Mouse (Mus musculus): ENCODE measurements around the gene Spp2. TPM values are rescaled to one million over a fixed set of nuclear protein-coding genes. Genes with fewer than 3 reads are reported as not detected.

Spp2 gene
- polyA plus RNA-seq, 1 experiment from 2014 or later, result 0.38 TPM

- Histone ChIP-seq H3K27ac (ENCODE audit: low read depth, low read length) (no peak overlapping the region), H3K4me3 (ENCODE audit: low read depth, low read length) (no peak overlapping the region), H3K4me2 (ENCODE audit: low read length) (no peak overlapping the region), H3K9ac (ENCODE audit: low read length) (no peak overlapping the region), H3K27me3 (replicated peaks; ENCODE audit: control insufficient read depth, insufficient read depth, low read length) (no peaks in the 10 kb centered on the region), H3K9me3 (replicated peaks; ENCODE audit: control insufficient read depth, low read length) (no peaks in the 10 kb centered on the region), H3K36me3 (ENCODE audit: control insufficient read depth, insufficient read depth, low read length) (no peaks in the 10 kb centered on the region), H3K4me1 (ENCODE audit: control insufficient read depth, insufficient read depth, low read length) (no peaks in the 10 kb centered on the region)
- DNase-seq (ENCODE audit: low spot score), result no peak
- ATAC-seq, result no peak
- WGBS, result 92% methylated on average over 4 of the region's 4 CpGs
These were observed 52.4 kb downstream of the Spp2 start for GRCm38 (mm10) chr1:88459196-88459595.

GRCm38 (mm10) chr1:88459655-88460054, 52.9 kb downstream of the Spp2 start:
- WGBS, result 85% methylated on average over 5 of the region's 5 CpGs

GRCm38 (mm10) chr1:88461096-88461495, 54.3 kb downstream of the Spp2 start:
- H3K27me3 ChIP-seq (replicated peaks; ENCODE audit: control insufficient read depth, insufficient read depth, low read length), result no peaks in the 10 kb centered on the region
- no peaks in the 10 kb centered on the region for H3K36me3 ChIP-seq (ENCODE audit: control insufficient read depth, insufficient read depth, low read length)
- no peak overlapping the region for H3K9ac ChIP-seq (ENCODE audit: low read length)
- no peak overlapping the region for H3K4me2 ChIP-seq (ENCODE audit: low read length)
- H3K4me1 ChIP-seq (ENCODE audit: control insufficient read depth, insufficient read depth, low read length), result no peaks in the 10 kb centered on the region
- ATAC-seq (no peak), DNase-seq (ENCODE audit: low spot score) (no peak)
- H3K27ac ChIP-seq (ENCODE audit: low read depth, low read length), result no peak overlapping the region
- WGBS, result 29% methylated on average over 1 of the region's 1 CpGs
- H3K4me3 ChIP-seq (ENCODE audit: low read depth, low read length), result no peak overlapping the region
- H3K9me3 ChIP-seq (replicated peaks; ENCODE audit: control insufficient read depth, low read length), result no peaks in the 10 kb centered on the region

More at GRCm38 (mm10) chr1:88459655-88460054, 52.9 kb downstream of the Spp2 start:
- Histone ChIP-seq H3K4me1 (ENCODE audit: control insufficient read depth, insufficient read depth, low read length) (no peaks in the 10 kb centered on the region), H3K4me2 (ENCODE audit: low read length) (no peak overlapping the region), H3K27me3 (replicated peaks; ENCODE audit: control insufficient read depth, insufficient read depth, low read length) (no peaks in the 10 kb centered on the region), H3K9me3 (replicated peaks; ENCODE audit: control insufficient read depth, low read length) (no peaks in the 10 kb centered on the region), H3K4me3 (ENCODE audit: low read depth, low read length) (no peak overlapping the region), H3K27ac (ENCODE audit: low read depth, low read length) (no peak overlapping the region), H3K36me3 (ENCODE audit: control insufficient read depth, insufficient read depth, low read length) (no peaks in the 10 kb centered on the region), H3K9ac (ENCODE audit: low read length) (no peak overlapping the region)
- DNase-seq (ENCODE audit: low spot score) (no peak), ATAC-seq (no peak)

GRCm38 (mm10) chr1:88462484-88462883, 55.7 kb downstream of the Spp2 start:
- no peak overlapping the region for H3K27ac ChIP-seq (ENCODE audit: low read depth, low read length)
- no peak overlapping the region for H3K4me3 ChIP-seq (ENCODE audit: low read depth, low read length)
- no peak overlapping the region for H3K9ac ChIP-seq (ENCODE audit: low read length)
- peak; percentile 38 for DNase-seq (ENCODE audit: low spot score)
- H3K27me3 ChIP-seq (replicated peaks; ENCODE audit: control insufficient read depth, insufficient read depth, low read length), result no peaks in the 10 kb centered on the region
- H3K4me2 ChIP-seq (ENCODE audit: low read length), result no peak overlapping the region
- no peaks in the 10 kb centered on the region for H3K36me3 ChIP-seq (ENCODE audit: control insufficient read depth, insufficient read depth, low read length)
- no peak for ATAC-seq
- no peaks in the 10 kb centered on the region for H3K9me3 ChIP-seq (replicated peaks; ENCODE audit: control insufficient read depth, low read length)
- H3K4me1 ChIP-seq (ENCODE audit: control insufficient read depth, insufficient read depth, low read length), result no peaks in the 10 kb centered on the region
- 36% methylated on average over 6 of the region's 6 CpGs for WGBS

GRCm38 (mm10) chr1:88463241-88463640, 56.5 kb downstream of the Spp2 start:
- DNase-seq (ENCODE audit: low spot score), result no peak
- Histone ChIP-seq H3K4me3 (ENCODE audit: low read depth, low read length) (no peak overlapping the region), H3K27ac (ENCODE audit: low read depth, low read length) (no peak overlapping the region), H3K27me3 (replicated peaks; ENCODE audit: control insufficient read depth, insufficient read depth, low read length) (no peaks in the 10 kb centered on the region), H3K4me1 (ENCODE audit: control insufficient read depth, insufficient read depth, low read length) (no peaks in the 10 kb centered on the region), H3K36me3 (ENCODE audit: control insufficient read depth, insufficient read depth, low read length) (no peaks in the 10 kb centered on the region), H3K9me3 (replicated peaks; ENCODE audit: control insufficient read depth, low read length) (no peaks in the 10 kb centered on the region), H3K4me2 (ENCODE audit: low read length) (no peak overlapping the region), H3K9ac (ENCODE audit: low read length) (no peak overlapping the region)
- WGBS, result 90% methylated on average over 3 of the region's 3 CpGs
- ATAC-seq, result no peak

- WGBS, result 83% methylated on average over 6 of the region's 6 CpGs
- H3K4me1 ChIP-seq (ENCODE audit: control insufficient read depth, insufficient read depth, low read length), result no peaks in the 10 kb centered on the region
- no peak overlapping the region for H3K9ac ChIP-seq (ENCODE audit: low read length)
- no peaks in the 10 kb centered on the region for H3K36me3 ChIP-seq (ENCODE audit: control insufficient read depth, insufficient read depth, low read length)
- no peak overlapping the region for H3K27ac ChIP-seq (ENCODE audit: low read depth, low read length)
- no peak overlapping the region for H3K4me3 ChIP-seq (ENCODE audit: low read depth, low read length)
- DNase-seq (ENCODE audit: low spot score), result no peak
- H3K4me2 ChIP-seq (ENCODE audit: low read length), result no peak overlapping the region
- H3K27me3 ChIP-seq (replicated peaks; ENCODE audit: control insufficient read depth, insufficient read depth, low read length), result no peaks in the 10 kb centered on the region
- no peak for ATAC-seq
- H3K9me3 ChIP-seq (replicated peaks; ENCODE audit: control insufficient read depth, low read length), result no peaks in the 10 kb centered on the region
These were observed 57.5 kb downstream of the Spp2 start for GRCm38 (mm10) chr1:88464109-88464905.

- Histone ChIP-seq H3K4me2 (ENCODE audit: low read length) (no peak overlapping the region), H3K27me3 (replicated peaks; ENCODE audit: control insufficient read depth, insufficient read depth, low read length) (no peaks in the 10 kb centered on the region), H3K9ac (ENCODE audit: low read length) (no peak overlapping the region), H3K36me3 (ENCODE audit: control insufficient read depth, insufficient read depth, low read length) (no peaks in the 10 kb centered on the region), H3K4me1 (ENCODE audit: control insufficient read depth, insufficient read depth, low read length) (no peaks in the 10 kb centered on the region), H3K4me3 (ENCODE audit: low read depth, low read length) (no peak overlapping the region), H3K27ac (ENCODE audit: low read depth, low read length) (no peak overlapping the region), H3K9me3 (replicated peaks; ENCODE audit: control insufficient read depth, low read length) (no peaks in the 10 kb centered on the region)
- 85% methylated on average over 4 of the region's 4 CpGs for WGBS
- no peak for ATAC-seq
- no peak for DNase-seq (ENCODE audit: low spot score)
These were observed 59.0 kb downstream of the Spp2 start for GRCm38 (mm10) chr1:88465722-88466121.

- ATAC-seq, result no peak
- Histone ChIP-seq H3K4me2 (ENCODE audit: low read length) (no peak overlapping the region), H3K27me3 (replicated peaks; ENCODE audit: control insufficient read depth, insufficient read depth, low read length) (no peaks in the 10 kb centered on the region), H3K36me3 (ENCODE audit: control insufficient read depth, insufficient read depth, low read length) (no peaks in the 10 kb centered on the region), H3K9ac (ENCODE audit: low read length) (no peak overlapping the region), H3K9me3 (replicated peaks; ENCODE audit: control insufficient read depth, low read length) (no peaks in the 10 kb centered on the region), H3K4me1 (ENCODE audit: control insufficient read depth, insufficient read depth, low read length) (no peaks in the 10 kb centered on the region), H3K4me3 (ENCODE audit: low read depth, low read length) (no peak overlapping the region), H3K27ac (ENCODE audit: low read depth, low read length) (no peak overlapping the region)
- DNase-seq (ENCODE audit: low spot score), result no peak
- WGBS, result 67% methylated on average over 8 of the region's 8 CpGs
These were observed 59.7 kb downstream of the Spp2 start for GRCm38 (mm10) chr1:88466325-88467064.

- WGBS, result 82% methylated on average over 5 of the region's 5 CpGs
- Histone ChIP-seq H3K4me1 (ENCODE audit: control insufficient read depth, insufficient read depth, low read length) (no peaks in the 10 kb centered on the region), H3K27me3 (replicated peaks; ENCODE audit: control insufficient read depth, insufficient read depth, low read length) (no peaks in the 10 kb centered on the region), H3K27ac (ENCODE audit: low read depth, low read length) (no peak overlapping the region), H3K4me3 (ENCODE audit: low read depth, low read length) (no peak overlapping the region), H3K9me3 (replicated peaks; ENCODE audit: control insufficient read depth, low read length) (no peaks in the 10 kb centered on the region), H3K9ac (ENCODE audit: low read length) (no peak overlapping the region), H3K36me3 (ENCODE audit: control insufficient read depth, insufficient read depth, low read length) (no peaks in the 10 kb centered on the region), H3K4me2 (ENCODE audit: low read length) (no peak overlapping the region)
- DNase-seq (ENCODE audit: low spot score) (no peak), ATAC-seq (no peak)
These were observed 61.1 kb downstream of the Spp2 start for GRCm38 (mm10) chr1:88467866-88468265.

All from forebrain, embryonic 14.5 days (tissue).